Mouse (Mus musculus) midbrain, embryonic 12.5 days (tissue): ENCODE data around the gene Gpr153. TPM values are rescaled to one million over a fixed set of nuclear protein-coding genes. Genes with fewer than 3 reads are reported as not detected.

Source experiments
- ATAC-seq: fragments of 200-750 bp; cut with Nextera tagmentation; 2 replicates; pipeline ENCODE4 v1.8.0; 2017; ENCODE audit warnings: low read depth, moderate TSS enrichment, moderate library complexity; ENCODE audit not compliant: low FRiP score
- H3K27ac ChIP-seq: fragments of 300-500 bp; sonication (generic); replicated peaks from 2 replicates; pipeline ENCODE4 v1.5.1; 2016; ENCODE audit warnings: mild to moderate bottlenecking
- H3K27me3 ChIP-seq: fragments of 300-500 bp; sonication (generic); 2 replicates; pipeline ENCODE4 v1.6.1; 2016; ENCODE audit warnings: mild to moderate bottlenecking
- H3K36me3 ChIP-seq: fragments of 300-500 bp; sonication (generic); 2 replicates; pipeline ENCODE4 v1.6.1; 2016
- H3K4me1 ChIP-seq: fragments of 300-500 bp; sonication (generic); 2 replicates; pipeline ENCODE4 v1.6.1; 2016
- H3K4me2 ChIP-seq: fragments of 300-500 bp; sonication (generic); replicated peaks from 2 replicates; pipeline ENCODE4 v1.6.1; 2016; ENCODE audit warnings: mild to moderate bottlenecking, moderate library complexity
- H3K4me3 ChIP-seq: fragments of 300-500 bp; sonication (generic); 2 replicates; pipeline ENCODE4 v1.5.1; 2016; ENCODE audit warnings: mild to moderate bottlenecking
- H3K9ac ChIP-seq: fragments of 300-500 bp; sonication (generic); replicated peaks from 2 replicates; pipeline ENCODE4 v1.6.1; 2016; ENCODE audit warnings: mild to moderate bottlenecking, moderate library complexity
- H3K9me3 ChIP-seq: fragments of 300-500 bp; sonication (generic); 2 replicates; pipeline ENCODE4 v1.6.1; 2016; ENCODE audit warnings: mild to moderate bottlenecking
- WGBS: fragments of 180-500 bp; shearing (Covaris S2); methylation state at CpG from one replicate; pipeline ENCODE4 v1.1.7; 2016; 5-methylcytosine and 5-hydroxymethylcytosine counted together
- polyA plus RNA-seq: library from polyadenylated mRNA; unstranded; fragments of >200 nt; fragmentation: Nextera tagmentation; extraction: Ambion mirVana; gene quantifications from 2 replicates; pipeline ENCODE4 v1.2.1, GENCODE M21; 2016

The Gpr153 gene
- polyA plus RNA-seq, 1 experiment from 2014 or later = 12.3 TPM

DNA sequence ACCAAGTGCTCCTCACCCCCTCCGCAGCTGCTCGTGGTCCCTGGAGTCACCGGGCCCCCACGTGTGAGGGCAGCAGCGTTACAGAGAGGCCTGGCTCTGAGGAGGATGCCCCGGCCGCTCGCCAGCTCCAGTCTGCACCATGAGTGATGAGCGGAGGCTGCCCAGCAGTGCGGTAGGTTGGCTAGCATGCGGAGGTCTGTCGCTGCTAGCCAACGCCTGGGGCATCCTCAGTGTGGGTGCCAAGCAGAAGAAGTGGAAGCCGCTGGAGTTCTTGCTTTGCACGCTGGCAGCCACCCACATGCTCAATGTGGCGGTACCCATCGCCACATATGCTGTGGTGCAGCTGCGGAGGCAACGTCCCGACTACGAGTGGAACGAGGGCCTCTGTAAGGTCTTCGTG lies 5.0 kb downstream of the Gpr153 start:
- Histone ChIP-seq H3K36me3 (no peaks in the 10 kb centered on the region), H3K4me1 (peaks cover 25% of the 10 kb centered on the region), H3K27ac (no peak overlapping the region), H3K4me2 (no peak overlapping the region), H3K27me3 (peaks cover 89% of the 10 kb centered on the region), H3K4me3 (no peak overlapping the region), H3K9ac (no peak overlapping the region), H3K9me3 (no peaks in the 10 kb centered on the region)
- ATAC-seq = no peak
- WGBS = 92% methylated on average over 23 of the region's 23 CpGs

DNA sequence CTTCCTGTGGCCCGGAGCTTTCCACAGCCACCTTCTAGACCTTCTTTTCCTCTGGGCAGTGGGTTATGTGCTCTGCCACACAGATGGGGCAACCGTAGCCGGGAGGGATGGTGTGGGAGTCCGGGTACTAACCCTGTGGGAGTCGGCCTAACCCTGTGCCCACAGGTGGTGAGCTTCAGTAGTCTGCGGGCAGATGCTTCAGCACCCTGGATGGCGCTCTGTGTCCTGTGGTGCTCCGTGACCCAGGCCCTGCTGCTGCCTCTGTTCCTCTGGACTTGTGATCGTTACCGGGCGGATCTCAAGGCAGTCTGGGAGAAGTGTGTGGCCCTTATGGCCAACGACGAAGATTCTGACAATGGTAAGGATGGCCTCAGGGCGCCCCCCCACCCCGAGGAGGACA lies 7.6 kb downstream of the Gpr153 start:
- peaks cover 22% of the 10 kb centered on the region for H3K4me1 ChIP-seq
- WGBS = 61% methylated on average over 15 of the region's 15 CpGs
- ATAC-seq = no peak

GRCm38 (mm10) chr4:152282721-152283120 lies 8.7 kb downstream of the Gpr153 start:
- peaks cover 91% of the 10 kb centered on the region for H3K27me3 ChIP-seq
- H3K27ac ChIP-seq = no peak overlapping the region
- peak overlapping the region; percentile 56 for H3K4me2 ChIP-seq
- 29% methylated on average over 17 of the region's 34 CpGs for WGBS
- peak overlapping the region; percentile 36 for H3K4me3 ChIP-seq
- H3K4me1 ChIP-seq = peaks cover 34% of the 10 kb centered on the region
- no peaks in the 10 kb centered on the region for H3K36me3 ChIP-seq
- H3K9me3 ChIP-seq = no peaks in the 10 kb centered on the region
- H3K9ac ChIP-seq = peak overlapping the region; percentile 47
- ATAC-seq = peak; percentile 11

More for the DNA sequence above, 7.6 kb downstream of the Gpr153 start:
- Histone ChIP-seq H3K36me3 (no peaks in the 10 kb centered on the region), H3K4me2 (no peak overlapping the region), H3K27me3 (peaks cover 89% of the 10 kb centered on the region), H3K9me3 (no peaks in the 10 kb centered on the region), H3K4me3 (no peak overlapping the region), H3K9ac (no peak overlapping the region), H3K27ac (no peak overlapping the region)

GRCm38 (mm10) chr4:152283186-152283950 lies 9.3 kb downstream of the Gpr153 start:
- no peak overlapping the region for H3K27ac ChIP-seq
- H3K4me2 ChIP-seq = peak overlapping the region; percentile 56
- peaks cover 40% of the 10 kb centered on the region for H3K4me1 ChIP-seq
- H3K27me3 ChIP-seq = peaks cover 98% of the 10 kb centered on the region
- H3K9me3 ChIP-seq = no peaks in the 10 kb centered on the region
- peak; percentile 72 for ATAC-seq
- H3K36me3 ChIP-seq = no peaks in the 10 kb centered on the region
- H3K4me3 ChIP-seq = peak overlapping the region; percentile 36
- 5% methylated on average over 70 of the region's 70 CpGs for whole genome bisulfite sequencing
- H3K9ac ChIP-seq = peak overlapping the region; percentile 47

DNA sequence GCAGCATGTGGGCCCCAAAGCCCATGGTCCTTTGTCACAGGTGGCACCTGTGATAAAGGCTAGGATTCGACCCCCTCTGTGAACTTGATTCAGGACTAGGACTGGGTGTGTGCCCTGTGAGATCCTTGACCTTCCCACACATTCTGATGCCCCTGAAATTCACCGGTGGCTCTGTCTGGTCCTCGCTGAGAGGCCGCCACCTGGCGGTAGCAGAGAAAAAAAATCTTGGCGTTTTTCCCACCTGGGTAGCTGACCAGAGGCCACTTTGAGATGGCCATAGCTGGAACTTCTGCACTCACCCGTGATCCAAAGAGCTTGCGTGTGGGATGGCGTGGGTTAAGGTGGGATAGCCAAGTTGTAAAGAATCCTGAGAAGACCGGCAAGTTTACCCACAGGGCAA lies 11.5 kb downstream of the Gpr153 start:
- no peak overlapping the region for H3K27ac ChIP-seq
- H3K9me3 ChIP-seq = no peaks in the 10 kb centered on the region
- no peaks in the 10 kb centered on the region for H3K36me3 ChIP-seq
- no peak overlapping the region for H3K9ac ChIP-seq
- ATAC-seq = no peak
- H3K27me3 ChIP-seq = peaks cover 97% of the 10 kb centered on the region
- 4% methylated on average over 10 of the region's 10 CpGs for WGBS
- H3K4me1 ChIP-seq = peaks cover 50% of the 10 kb centered on the region
- H3K4me3 ChIP-seq = no peak overlapping the region
- 0 out of 2 replicates have a peak overlapping the region, but pooled peaks have one; percentile 53 for H3K4me2 ChIP-seq

- Histone ChIP-seq H3K36me3 (no peaks in the 10 kb centered on the region), H3K4me3 (peak overlapping the region; percentile 27), H3K27me3 (peaks cover 97% of the 10 kb centered on the region), H3K4me1 (peaks cover 57% of the 10 kb centered on the region), H3K27ac (no peak overlapping the region), H3K9ac (no peak overlapping the region), H3K9me3 (no peaks in the 10 kb centered on the region), H3K4me2 (peak overlapping the region; percentile 53)
- 2% methylated on average over 31 of the region's 32 CpGs for WGBS
- ATAC-seq = peak; percentile 7
These were observed 12.2 kb downstream of the Gpr153 start for GRCm38 (mm10) chr4:152286183-152286582.

- WGBS = 4% methylated on average over 26 of the region's 26 CpGs
- no peak for ATAC-seq
- H3K27ac ChIP-seq = no peak overlapping the region
These were observed 12.9 kb downstream of the Gpr153 start for GRCm38 (mm10) chr4:152286887-152287286.

GRCm38 (mm10) chr4:152287317-152288120 lies 13.5 kb downstream of the Gpr153 start:
- Histone ChIP-seq H3K4me2 (peak overlapping the region; percentile 53), H3K9ac (peak overlapping the region; percentile 37; the same call in 1 of the 2 replicates), H3K27ac (no peak overlapping the region), H3K27me3 (peaks cover 97% of the 10 kb centered on the region), H3K4me3 (peak overlapping the region; percentile 27), H3K9me3 (no peaks in the 10 kb centered on the region), H3K36me3 (no peaks in the 10 kb centered on the region), H3K4me1 (peaks cover 70% of the 10 kb centered on the region)
- ATAC-seq = no peak
- 7% methylated on average over 19 of the region's 19 CpGs for WGBS

More at GRCm38 (mm10) chr4:152286887-152287286, 12.9 kb downstream of the Gpr153 start:
- peaks cover 64% of the 10 kb centered on the region for H3K4me1 ChIP-seq
- H3K27me3 ChIP-seq = peaks cover 97% of the 10 kb centered on the region
- H3K4me3 ChIP-seq = peak overlapping the region; percentile 27
- peak overlapping the region; percentile 37 for H3K9ac ChIP-seq
- H3K4me2 ChIP-seq = peak overlapping the region; percentile 53
- no peaks in the 10 kb centered on the region for H3K36me3 ChIP-seq
- H3K9me3 ChIP-seq = no peaks in the 10 kb centered on the region

DNA sequence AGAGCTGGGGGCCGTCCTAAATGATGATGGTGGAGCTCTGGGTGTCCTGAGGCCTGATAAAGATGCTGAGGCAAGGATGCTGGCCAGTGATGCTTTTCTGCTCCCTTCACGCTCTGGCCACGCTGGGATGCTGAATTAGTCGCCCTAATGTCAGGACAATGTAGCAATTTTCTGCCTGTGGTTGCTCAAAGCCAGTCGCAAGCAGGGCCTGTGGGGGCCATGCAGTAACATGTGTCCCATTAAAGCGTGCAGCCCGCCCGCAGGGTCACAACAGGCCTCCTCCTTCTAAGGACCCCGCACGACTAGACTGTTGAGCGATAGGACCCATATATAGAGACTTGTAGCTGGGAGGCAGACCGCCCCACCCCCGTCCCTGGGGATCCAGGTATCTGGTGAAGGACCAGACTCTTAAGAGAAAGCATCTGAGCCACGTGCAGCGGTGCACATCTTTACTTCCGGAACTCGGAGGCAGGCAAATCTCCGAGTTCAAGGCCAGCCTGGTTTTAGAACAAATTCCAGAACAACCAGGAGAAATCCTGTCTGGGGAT lies 14.4 kb downstream of the Gpr153 start:
- peaks cover 97% of the 10 kb centered on the region for H3K27me3 ChIP-seq
- 24% methylated on average over 18 of the region's 18 CpGs for WGBS
- no peak overlapping the region for H3K9ac ChIP-seq
- no peak overlapping the region for H3K4me3 ChIP-seq
- H3K4me2 ChIP-seq = peak overlapping the region; percentile 53; the same call in 1 of the 2 replicates
- H3K4me1 ChIP-seq = peaks cover 71% of the 10 kb centered on the region
- no peaks in the 10 kb centered on the region for H3K36me3 ChIP-seq
- no peaks in the 10 kb centered on the region for H3K9me3 ChIP-seq
- no peak for ATAC-seq
- H3K27ac ChIP-seq = no peak overlapping the region

GRCm38 (mm10) chr4:152290385-152290784 lies 16.4 kb downstream of the Gpr153 start:
- peak; percentile 55 for ATAC-seq
- Histone ChIP-seq H3K27ac (peak overlapping the region; percentile 61), H3K36me3 (no peaks in the 10 kb centered on the region), H3K4me3 (peak overlapping the region; percentile 28), H3K4me1 (peaks cover 77% of the 10 kb centered on the region), H3K4me2 (peak overlapping the region; percentile 56), H3K9me3 (no peaks in the 10 kb centered on the region), H3K27me3 (peaks cover 97% of the 10 kb centered on the region), H3K9ac (peak overlapping the region; percentile 48)
- under 1% methylated on average over 39 of the region's 39 CpGs for WGBS

GRCm38 (mm10) chr4:152290991-152291390 lies 17.0 kb downstream of the Gpr153 start:
- Histone ChIP-seq H3K4me3 (peak overlapping the region; percentile 28; the same call in 1 of the 2 replicates), H3K36me3 (no peaks in the 10 kb centered on the region), H3K9me3 (no peaks in the 10 kb centered on the region), H3K4me1 (peaks cover 72% of the 10 kb centered on the region), H3K27ac (no peak overlapping the region), H3K27me3 (peaks cover 97% of the 10 kb centered on the region), H3K9ac (0 out of 2 replicates have a peak overlapping the region, but pooled peaks have one; percentile 48), H3K4me2 (peak overlapping the region; percentile 56)
- no peak for ATAC-seq
- 6% methylated on average over 11 of the region's 11 CpGs for WGBS
